Mouse (Mus musculus): ENCODE data around the gene Pinlyp.

DNA sequence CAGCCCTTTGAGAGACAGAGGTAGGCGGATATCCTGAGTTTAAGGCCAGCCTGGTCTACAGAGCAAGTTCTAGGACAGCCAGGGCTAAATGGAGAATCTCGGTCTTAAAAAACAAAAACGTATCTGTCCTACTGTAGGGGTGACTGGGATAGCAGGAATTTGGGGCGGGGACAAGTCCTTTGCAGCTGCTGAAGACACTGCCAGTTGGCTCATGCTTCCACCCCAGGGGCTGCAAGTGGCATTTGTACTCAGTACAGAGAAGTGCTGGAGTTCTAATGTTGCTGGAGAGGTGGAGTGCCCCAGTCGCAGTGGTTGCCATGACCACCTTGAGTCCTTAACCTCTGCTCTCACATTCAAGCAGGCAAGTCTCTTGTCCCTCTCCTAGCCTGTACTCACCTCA, 23.1 kb downstream of the Pinlyp start:
- TF ChIP-seq CTCF (IDR thresholded peaks at IDR 0.05; ENCODE audit: insufficient read depth, low read depth, low read length) (no peak), POLR2A (IDR thresholded peaks at IDR 0.05; ENCODE audit: insufficient read depth, low read depth, low read length) (no peak)
